9 mouse cellular contexts compared by ENCODE assay signal in genomic region chrX:136993641-136994040, GRCm38 (mm10). TPM values are rescaled to one million over a fixed set of nuclear protein-coding genes. Genes with fewer than 3 reads are reported as not detected.
DNase-seq lines count a peak whose midpoint lies in the region; ATAC-seq and TF ChIP-seq lines count a peak whose summit lies in the region.
"Had no signal": no experiment of that assay in that cellular context is flagged by ENCODE, and none has a peak within 500 bp of the region (broad histone marks: within the 10 kb centered on the region; RNA-seq: fewer than 3 reads in every experiment).

No protein-coding gene starts in this region.

- no peak overlapping the region for H3K27ac ChIP-seq in heart, embryonic 10.5 days
- H3K27ac ChIP-seq in embryonic facial prominence, embryonic 12.5 days = 0 out of 2 replicates have a peak overlapping the region, but pooled peaks have one; percentile 36
- H3K27ac ChIP-seq in limb, embryonic 12.5 days = no peak overlapping the region
- no peak overlapping the region for H3K27ac ChIP-seq in stomach, postnatal 0 days (replicated peaks)

- intact Hi-C loops in heart, postnatal 14 days (cut with DNase I) = no loop called here

- no peaks in the 10 kb centered on the region for H3K36me3 ChIP-seq in heart, embryonic 10.5 days
- H3K36me3 ChIP-seq in embryonic facial prominence, embryonic 12.5 days = no peaks in the 10 kb centered on the region
- H3K36me3 ChIP-seq in limb, embryonic 12.5 days = no peaks in the 10 kb centered on the region
- H3K36me3 ChIP-seq in stomach, postnatal 0 days (ENCODE audit: control insufficient read depth, insufficient read depth, low read length) = no peaks in the 10 kb centered on the region

- 0 out of 2 replicates have a peak overlapping the region, but pooled peaks have one; percentile 12 for H3K9ac ChIP-seq in embryonic facial prominence, embryonic 12.5 days
- H3K9ac ChIP-seq in limb, embryonic 12.5 days (replicated peaks) = peak overlapping the region; percentile 53; the same call in 1 of the 2 replicates
- H3K9ac ChIP-seq in stomach, postnatal 0 days (ENCODE audit: low read length) = no peak overlapping the region

- no peak for TF ChIP-seq CTCF in stomach, postnatal 0 days (IDR thresholded peaks at IDR 0.05; ENCODE audit: low read depth)

- DNase-seq in heart, embryonic 10.5 days (ENCODE audit: low spot score) = no peak
- no peak for DNase-seq in heart, postnatal 14 days
- DNase-seq in CD4-positive helper T cell, adult 2 months (ENCODE audit: low read depth, low spot score) = peak; percentile 4
- no peak for DNase-seq in stomach, postnatal 0 days (ENCODE audit: low spot score)
- no peak for DNase-seq in adrenal gland, adult 2 months
- DNase-seq in yolk sac, embryonic 10.5 days (ENCODE audit: low spot score) = no peak

- no peaks in the 10 kb centered on the region for H3K9me3 ChIP-seq in heart, embryonic 10.5 days
- no peaks in the 10 kb centered on the region for H3K9me3 ChIP-seq in embryonic facial prominence, embryonic 12.5 days
- H3K9me3 ChIP-seq in limb, embryonic 12.5 days = no peaks in the 10 kb centered on the region
- H3K9me3 ChIP-seq in stomach, postnatal 0 days (ENCODE audit: control insufficient read depth, low read length) = no peaks in the 10 kb centered on the region

- H3K4me2 ChIP-seq in embryonic facial prominence, embryonic 12.5 days (replicated peaks) = peak overlapping the region; percentile 55
- peak overlapping the region; percentile 60 for H3K4me2 ChIP-seq in limb, embryonic 12.5 days
- 0 out of 2 replicates have a peak overlapping the region, but pooled peaks have one; percentile 54 for H3K4me2 ChIP-seq in stomach, postnatal 0 days (replicated peaks; ENCODE audit: low read depth)

- TF ChIP-seq EP300 in stomach, postnatal 0 days (optimal IDR thresholded peaks at IDR 0.05) = no peak

- H3K27me3 ChIP-seq in heart, embryonic 10.5 days (ENCODE audit: insufficient read depth, poor library complexity, severe bottlenecking) = peaks cover 43% of the 10 kb centered on the region
- peaks cover 18% of the 10 kb centered on the region for H3K27me3 ChIP-seq in embryonic facial prominence, embryonic 12.5 days
- H3K27me3 ChIP-seq in limb, embryonic 12.5 days = peaks cover 49% of the 10 kb centered on the region
- H3K27me3 ChIP-seq in stomach, postnatal 0 days (ENCODE audit: control insufficient read depth, insufficient read depth, low read length) = no peaks in the 10 kb centered on the region

- 35% methylated on average over 14 of the region's 14 CpGs for WGBS in heart, embryonic 10.5 days
- 21% methylated on average over 14 of the region's 14 CpGs for WGBS in embryonic facial prominence, embryonic 12.5 days
- 28% methylated on average over 14 of the region's 14 CpGs for WGBS in limb, embryonic 12.5 days
- 31% methylated on average over 14 of the region's 14 CpGs for WGBS in stomach, postnatal 0 days

- no peak for ATAC-seq in embryonic facial prominence, embryonic 12.5 days (ENCODE audit: insufficient number of reproducible peaks, insufficient read depth, low FRiP score, low TSS enrichment)
- ATAC-seq in limb, embryonic 12.5 days (ENCODE audit: insufficient number of reproducible peaks, insufficient read depth, low FRiP score, low TSS enrichment, low read depth) = no peak
- ATAC-seq in stomach, postnatal 0 days (ENCODE audit: low FRiP score, low TSS enrichment) = no peak

- H3K4me1 ChIP-seq in heart, embryonic 10.5 days = no peaks in the 10 kb centered on the region
- no peaks in the 10 kb centered on the region for H3K4me1 ChIP-seq in embryonic facial prominence, embryonic 12.5 days
- no peaks in the 10 kb centered on the region for H3K4me1 ChIP-seq in limb, embryonic 12.5 days (replicated peaks)
- no peaks in the 10 kb centered on the region for H3K4me1 ChIP-seq in stomach, postnatal 0 days (replicated peaks; ENCODE audit: control insufficient read depth, insufficient read depth)

- H3K4me3 ChIP-seq in heart, embryonic 10.5 days = peak overlapping the region; percentile 52; the same call in 1 of the 2 replicates
- H3K4me3 ChIP-seq in embryonic facial prominence, embryonic 12.5 days = peak overlapping the region; percentile 43
- peak overlapping the region; percentile 45 for H3K4me3 ChIP-seq in limb, embryonic 12.5 days (replicated peaks)
- H3K4me3 ChIP-seq in stomach, postnatal 0 days (ENCODE audit: low read depth, low read length) = no peak overlapping the region

RNA-seq across cellular contexts. Expression of gene Zcchc18, which starts 0.7 kb away (rescaled TPM):
- 4.0 and 8.6 TPM in 2 replicates for polyA plus RNA-seq in heart, embryonic 10.5 days (2016; fragmentation: Nextera tagmentation; extraction: Ambion mirVana)
- under 1 TPM in 1 of 2 experiments, not detected in 1; 0.10 TPM for total RNA-seq in heart, postnatal 14 days (2021)
- 51.7 and 55.0 TPM in 2 replicates for polyA plus RNA-seq in embryonic facial prominence, embryonic 12.5 days (2016; fragmentation: Nextera tagmentation; extraction: Ambion mirVana)
- polyA plus RNA-seq in limb, embryonic 12.5 days (2016; fragmentation: Nextera tagmentation; extraction: Ambion mirVana) = 42.2 and 46.5 TPM in 2 replicates
- 7.4 and 8.8 TPM in 2 replicates for polyA plus RNA-seq in stomach, postnatal 0 days (2015; fragmentation: Nextera tagmentation; extraction: Ambion mirVana)
- total RNA-seq in adrenal gland, adult 2 months (2021) = 10 to 100 TPM in 1 of 2 experiments, 1 to 10 TPM in 1; 8.9 to 16.9 TPM
- 1.7 and 2.8 TPM in 2 replicates for polyA plus RNA-seq in adrenal gland, adult 2 months (2012; rRNA removed)

RNA-seq across cellular contexts. Expression of gene Tmsb15b1, which starts 17.0 kb away (rescaled TPM):
- polyA plus RNA-seq in heart, embryonic 10.5 days (2016; fragmentation: Nextera tagmentation; extraction: Ambion mirVana) = 11.8 and 13.6 TPM in 2 replicates
- total RNA-seq in heart, postnatal 14 days (2021) = under 1 TPM in 1 of 2 experiments, not detected in 1; 0.93 TPM
- polyA plus RNA-seq in embryonic facial prominence, embryonic 12.5 days (2016; fragmentation: Nextera tagmentation; extraction: Ambion mirVana) = 35.6 and 45.5 TPM in 2 replicates
- 36.9 and 38.8 TPM in 2 replicates for polyA plus RNA-seq in limb, embryonic 12.5 days (2016; fragmentation: Nextera tagmentation; extraction: Ambion mirVana)
- 17.7 and 21.5 TPM in 2 replicates for polyA plus RNA-seq in stomach, postnatal 0 days (2015; fragmentation: Nextera tagmentation; extraction: Ambion mirVana)
- 1 to 10 TPM in 1 of 2 experiments, under 1 TPM in 1; 0.89 to 7.3 TPM for total RNA-seq in adrenal gland, adult 2 months (2021)
- not detected in 2 replicates for polyA plus RNA-seq in adrenal gland, adult 2 months (2012; rRNA removed)

RNA-seq across cellular contexts. Expression of gene Tmsb15l, which starts 17.0 kb away (rescaled TPM):
- polyA plus RNA-seq in heart, embryonic 10.5 days (2016; fragmentation: Nextera tagmentation; extraction: Ambion mirVana) = 1.4 and 2.4 TPM in 2 replicates
- under 1 TPM; 0.48 to 0.49 TPM for total RNA-seq in heart, postnatal 14 days (2021)
- 7.0 and 11.5 TPM in 2 replicates for polyA plus RNA-seq in embryonic facial prominence, embryonic 12.5 days (2016; fragmentation: Nextera tagmentation; extraction: Ambion mirVana)
- 6.9 and 9.4 TPM in 2 replicates for polyA plus RNA-seq in limb, embryonic 12.5 days (2016; fragmentation: Nextera tagmentation; extraction: Ambion mirVana)
- polyA plus RNA-seq in stomach, postnatal 0 days (2015; fragmentation: Nextera tagmentation; extraction: Ambion mirVana) = 2.9 and 3.4 TPM in 2 replicates
- total RNA-seq in adrenal gland, adult 2 months (2021) = 1 to 10 TPM in 1 of 2 experiments, under 1 TPM in 1; 0.52 to 2.4 TPM
- 0.23 and 0.65 TPM in 2 replicates for polyA plus RNA-seq in adrenal gland, adult 2 months (2012; rRNA removed)

RNA-seq across cellular contexts. Expression of gene Tmsb15b2, which starts 18.3 kb away (rescaled TPM):
- 19.7 and 28.3 TPM in 2 replicates for polyA plus RNA-seq in heart, embryonic 10.5 days (2016; fragmentation: Nextera tagmentation; extraction: Ambion mirVana)
- total RNA-seq in heart, postnatal 14 days (2021) = 1 to 10 TPM; 1.6 to 3.2 TPM
- polyA plus RNA-seq in embryonic facial prominence, embryonic 12.5 days (2016; fragmentation: Nextera tagmentation; extraction: Ambion mirVana) = 105 and 108 TPM in 2 replicates
- polyA plus RNA-seq in limb, embryonic 12.5 days (2016; fragmentation: Nextera tagmentation; extraction: Ambion mirVana) = 91.2 and 96.7 TPM in 2 replicates
- 21.3 and 28.4 TPM in 2 replicates for polyA plus RNA-seq in stomach, postnatal 0 days (2015; fragmentation: Nextera tagmentation; extraction: Ambion mirVana)
- 10 to 100 TPM; 15.2 to 22.7 TPM for total RNA-seq in adrenal gland, adult 2 months (2021)
- polyA plus RNA-seq in adrenal gland, adult 2 months (2012; rRNA removed) = not detected in 2 replicates
- total RNA-seq: neutrophil, adult 5-6 weeks had no signal

RNA-seq across cellular contexts. Expression of gene Slc25a53, which starts 44.5 kb away (rescaled TPM):
- polyA plus RNA-seq in heart, embryonic 10.5 days (2016; fragmentation: Nextera tagmentation; extraction: Ambion mirVana) = 6.1 and 6.3 TPM in 2 replicates
- 1 to 10 TPM; 4.2 to 5.0 TPM for total RNA-seq in heart, postnatal 14 days (2021)
- polyA plus RNA-seq in embryonic facial prominence, embryonic 12.5 days (2016; fragmentation: Nextera tagmentation; extraction: Ambion mirVana) = 12.5 and 16.6 TPM in 2 replicates
- 11.2 and 15.4 TPM in 2 replicates for polyA plus RNA-seq in limb, embryonic 12.5 days (2016; fragmentation: Nextera tagmentation; extraction: Ambion mirVana)
- polyA plus RNA-seq in stomach, postnatal 0 days (2015; fragmentation: Nextera tagmentation; extraction: Ambion mirVana) = 4.2 and 4.8 TPM in 2 replicates
- 1 to 10 TPM; 5.7 to 6.1 TPM for total RNA-seq in adrenal gland, adult 2 months (2021)
- 1.1 and 1.3 TPM in 2 replicates for polyA plus RNA-seq in adrenal gland, adult 2 months (2012; rRNA removed)

Comparison
In these comparisons a context has a peak if more than half of its experiments do, and no peak if none do; other contexts are left out.
1. RNA of gene Tmsb15b1, which starts 17.0 kb away (polyA plus RNA-seq): 36.9 to 38.8 TPM in limb, embryonic 12.5 days, 35.6 to 45.5 TPM in embryonic facial prominence, embryonic 12.5 days, 17.7 to 21.5 TPM in stomach, postnatal 0 days and 11.8 to 13.6 TPM in heart, embryonic 10.5 days; not detected in adrenal gland, adult 2 months; every median in the first group is over 10 times any median in the second.
2. Peak in every context shown above with its lines, with median percentiles within 50 percentile points of each other: H3K4me2 ChIP-seq.